Mouse (Mus musculus) forebrain, embryonic 15.5 days (tissue): ENCODE data around the gene Ppp2r5c. TPM values are rescaled to one million over a fixed set of nuclear protein-coding genes. Genes with fewer than 3 reads are reported as not detected.
A peak's percentile ranks its signal among the peaks of the same experiment; 100 is the strongest.

Source experiments
- ATAC-seq: fragments of 200-750 bp; cut with Nextera tagmentation; replicated peaks from 2 replicates; pipeline ENCODE4 v1.8.0; 2017; ENCODE audit warnings: mild to moderate bottlenecking, moderate TSS enrichment, moderate library complexity
- H3K27ac ChIP-seq: fragments of 300-500 bp; sonication (generic); replicated peaks from 2 replicates; pipeline ENCODE4 v1.5.1; 2015; ENCODE audit warnings: mild to moderate bottlenecking, inconsistent platforms
- H3K27me3 ChIP-seq: fragments of 300-500 bp; sonication (generic); 2 replicates; pipeline ENCODE4 v1.6.1; 2015; ENCODE audit warnings: inconsistent platforms
- H3K36me3 ChIP-seq: fragments of 300-500 bp; sonication (generic); 2 replicates; pipeline ENCODE4 v1.6.1; 2015; ENCODE audit warnings: mild to moderate bottlenecking, inconsistent platforms
- H3K4me1 ChIP-seq: fragments of 300-500 bp; sonication (generic); 2 replicates; pipeline ENCODE4 v1.6.1; 2015; ENCODE audit warnings: inconsistent platforms
- H3K4me2 ChIP-seq: fragments of 300-500 bp; sonication (generic); replicated peaks from 2 replicates; pipeline ENCODE4 v1.6.1; 2015; ENCODE audit warnings: mild to moderate bottlenecking, inconsistent platforms
- H3K4me3 ChIP-seq: fragments of 300-500 bp; sonication (generic); 2 replicates; pipeline ENCODE4 v1.5.1; 2015; ENCODE audit warnings: mild to moderate bottlenecking, inconsistent platforms
- H3K9ac ChIP-seq: fragments of 300-500 bp; sonication (generic); replicated peaks from 2 replicates; pipeline ENCODE4 v1.6.1; 2015; ENCODE audit warnings: mild to moderate bottlenecking, inconsistent platforms
- H3K9me3 ChIP-seq: fragments of 300-500 bp; sonication (generic); 2 replicates; pipeline ENCODE4 v1.6.1; 2016; ENCODE audit warnings: inconsistent platforms
- WGBS: fragments of 180-500 bp; shearing (Covaris S2); methylation state at CpG from one replicate; pipeline ENCODE4 v1.1.7; 2015; ENCODE audit warnings: mixed read lengths; 5-methylcytosine and 5-hydroxymethylcytosine counted together
- polyA plus RNA-seq: library from polyadenylated mRNA; unstranded; fragments of >200 nt; fragmentation: Nextera tagmentation; extraction: Ambion mirVana; gene quantifications from 2 replicates; pipeline ENCODE4 v1.2.1, GENCODE M21; 2015

Gene Ppp2r5c
- polyA plus RNA-seq, 1 experiment from 2014 or later = 137 TPM

DNA sequence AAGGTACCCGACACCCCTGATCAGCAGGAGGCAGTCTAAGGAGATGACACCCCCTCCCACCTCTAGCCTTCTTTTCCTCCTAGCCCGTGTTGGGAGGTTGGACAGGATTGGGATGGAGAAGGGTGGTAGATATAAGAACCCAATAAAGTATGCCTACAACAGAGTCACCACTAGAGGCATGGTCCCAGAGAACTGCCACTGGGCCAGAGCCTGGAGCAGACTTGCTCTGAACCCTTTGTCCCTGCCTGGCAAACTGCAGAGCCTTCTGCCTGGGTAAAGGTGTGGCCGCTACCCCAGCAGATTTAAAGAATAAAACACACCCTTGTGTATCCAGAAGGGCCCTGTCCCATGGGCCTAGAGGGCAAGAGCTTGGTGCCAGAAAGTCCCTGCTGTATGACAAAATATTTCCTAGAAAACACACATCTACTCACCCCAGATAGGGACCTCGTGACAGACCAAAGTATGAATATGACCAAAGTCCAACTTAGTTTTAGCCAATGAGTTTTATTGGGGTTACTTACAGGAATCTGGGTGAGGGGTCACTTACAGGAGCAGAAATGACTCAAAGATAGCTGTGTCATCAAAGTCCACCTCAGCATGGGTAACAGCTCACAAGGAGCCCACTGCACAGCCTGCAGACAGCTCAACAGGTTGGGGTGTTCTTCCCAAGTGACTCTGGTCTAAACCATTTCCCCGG lies 22.8 kb upstream of the Ppp2r5c start:
- Histone ChIP-seq H3K36me3 (no peaks in the 10 kb centered on the region), H3K27me3 (no peaks in the 10 kb centered on the region), H3K4me2 (no peak overlapping the region), H3K27ac (no peak overlapping the region), H3K4me1 (no peaks in the 10 kb centered on the region), H3K9ac (no peak overlapping the region), H3K4me3 (no peak overlapping the region), H3K9me3 (no peaks in the 10 kb centered on the region)
- ATAC-seq = no peak
- 78% methylated on average over 5 of the region's 5 CpGs for WGBS

DNA sequence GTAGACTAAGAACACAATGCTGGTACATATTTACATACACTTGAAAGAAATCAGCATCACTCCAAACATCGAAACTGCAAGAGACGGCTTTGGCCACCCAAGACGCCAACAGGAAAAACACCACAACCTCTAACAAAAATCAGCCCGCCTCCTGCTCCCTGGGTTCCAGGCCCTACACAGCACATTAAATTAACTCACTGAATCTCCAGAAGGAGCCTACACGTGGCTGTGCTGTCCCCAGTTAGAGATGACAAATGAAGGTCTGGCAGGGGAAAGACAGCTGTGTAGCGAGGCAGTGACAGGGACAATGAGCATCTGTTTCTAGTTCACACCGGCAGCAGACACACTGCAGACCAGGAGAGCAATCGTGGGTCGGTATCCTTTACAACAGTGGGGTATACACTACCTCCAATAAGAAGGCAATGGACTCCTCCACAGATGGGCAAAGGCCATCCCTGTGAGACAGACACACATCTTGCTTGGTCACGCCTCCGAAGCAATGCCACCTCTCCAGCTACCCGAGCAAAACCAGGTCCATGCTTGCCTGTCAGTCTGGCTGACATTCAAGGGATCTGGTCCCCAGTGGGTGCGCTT lies 20.4 kb upstream of the Ppp2r5c start:
- H3K27ac ChIP-seq = no peak overlapping the region
- WGBS = 81% methylated on average over 13 of the region's 13 CpGs
- H3K9ac ChIP-seq = no peak overlapping the region
- no peak overlapping the region for H3K4me2 ChIP-seq
- no peaks in the 10 kb centered on the region for H3K9me3 ChIP-seq
- ATAC-seq = no peak
- H3K27me3 ChIP-seq = no peaks in the 10 kb centered on the region
- no peak overlapping the region for H3K4me3 ChIP-seq
- no peaks in the 10 kb centered on the region for H3K4me1 ChIP-seq
- no peaks in the 10 kb centered on the region for H3K36me3 ChIP-seq

- no peaks in the 10 kb centered on the region for H3K36me3 ChIP-seq
- H3K4me2 ChIP-seq = no peak overlapping the region
- H3K9me3 ChIP-seq = no peaks in the 10 kb centered on the region
- no peak overlapping the region for H3K9ac ChIP-seq
- ATAC-seq = no peak
- peaks cover 7% of the 10 kb centered on the region for H3K4me1 ChIP-seq
- H3K27ac ChIP-seq = no peak overlapping the region
- WGBS = 60% methylated on average over 12 of the region's 12 CpGs
- H3K27me3 ChIP-seq = no peaks in the 10 kb centered on the region
- no peak overlapping the region for H3K4me3 ChIP-seq
Measured at GRCm38 (mm10) chr12:110429340-110429973, 17.5 kb upstream of the Ppp2r5c start.

DNA sequence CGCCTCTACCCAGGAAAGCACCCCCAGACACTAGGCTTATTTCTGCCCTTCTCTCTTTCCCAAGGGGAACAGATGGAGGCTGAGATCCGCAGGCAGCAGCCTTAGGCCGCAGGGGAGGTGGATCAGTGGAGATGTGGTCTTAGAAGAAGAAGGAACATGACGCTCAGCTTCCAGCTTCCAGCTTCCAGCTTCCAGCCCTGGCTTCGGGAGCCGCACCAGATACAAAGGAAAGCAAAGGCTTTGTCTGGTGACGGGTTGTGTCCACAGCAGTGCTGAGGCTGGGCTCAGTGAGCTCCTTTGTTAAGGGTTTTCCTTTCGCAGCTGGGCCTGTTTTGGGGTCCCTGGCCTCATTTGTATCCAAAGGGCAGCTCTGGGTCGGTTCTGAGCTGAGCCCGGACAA lies 16.9 kb upstream of the Ppp2r5c start:
- WGBS = 36% methylated on average over 10 of the region's 10 CpGs
- ATAC-seq = no peak
- H3K9ac ChIP-seq = no peak overlapping the region

GRCm38 (mm10) chr12:110431805-110432204 lies 15.1 kb upstream of the Ppp2r5c start:
- Histone ChIP-seq H3K4me3 (no peak overlapping the region), H3K9me3 (no peaks in the 10 kb centered on the region), H3K9ac (0 out of 2 replicates have a peak overlapping the region, but pooled peaks have one; percentile 26), H3K4me1 (peaks cover 7% of the 10 kb centered on the region), H3K36me3 (no peaks in the 10 kb centered on the region), H3K4me2 (no peak overlapping the region), H3K27ac (no peak overlapping the region), H3K27me3 (no peaks in the 10 kb centered on the region)
- WGBS = 25% methylated on average over 7 of the region's 7 CpGs
- ATAC-seq = no peak

More for the DNA sequence above, 16.9 kb upstream of the Ppp2r5c start:
- Histone ChIP-seq H3K4me1 (peaks cover 7% of the 10 kb centered on the region), H3K4me2 (no peak overlapping the region), H3K4me3 (no peak overlapping the region), H3K27ac (no peak overlapping the region), H3K27me3 (no peaks in the 10 kb centered on the region), H3K9me3 (no peaks in the 10 kb centered on the region), H3K36me3 (no peaks in the 10 kb centered on the region)

GRCm38 (mm10) chr12:110436638-110437366 lies 10.1 kb upstream of the Ppp2r5c start:
- 0 out of 2 replicates have a peak, but pooled peaks cover 7% of the 10 kb centered on the region for H3K9me3 ChIP-seq
- no peaks in the 10 kb centered on the region for H3K36me3 ChIP-seq
- H3K9ac ChIP-seq = no peak overlapping the region
- peaks cover 4% of the 10 kb centered on the region for H3K4me1 ChIP-seq
- 65% methylated on average over 9 of the region's 9 CpGs for WGBS
- H3K4me3 ChIP-seq = no peak overlapping the region
- no peak overlapping the region for H3K27ac ChIP-seq
- no peak for ATAC-seq
- H3K27me3 ChIP-seq = no peaks in the 10 kb centered on the region
- no peak overlapping the region for H3K4me2 ChIP-seq

- 44% methylated on average over 7 of the region's 7 CpGs for WGBS
- no peak for ATAC-seq
Measured at GRCm38 (mm10) chr12:110437367-110437703, 9.6 kb upstream of the Ppp2r5c start.

DNA sequence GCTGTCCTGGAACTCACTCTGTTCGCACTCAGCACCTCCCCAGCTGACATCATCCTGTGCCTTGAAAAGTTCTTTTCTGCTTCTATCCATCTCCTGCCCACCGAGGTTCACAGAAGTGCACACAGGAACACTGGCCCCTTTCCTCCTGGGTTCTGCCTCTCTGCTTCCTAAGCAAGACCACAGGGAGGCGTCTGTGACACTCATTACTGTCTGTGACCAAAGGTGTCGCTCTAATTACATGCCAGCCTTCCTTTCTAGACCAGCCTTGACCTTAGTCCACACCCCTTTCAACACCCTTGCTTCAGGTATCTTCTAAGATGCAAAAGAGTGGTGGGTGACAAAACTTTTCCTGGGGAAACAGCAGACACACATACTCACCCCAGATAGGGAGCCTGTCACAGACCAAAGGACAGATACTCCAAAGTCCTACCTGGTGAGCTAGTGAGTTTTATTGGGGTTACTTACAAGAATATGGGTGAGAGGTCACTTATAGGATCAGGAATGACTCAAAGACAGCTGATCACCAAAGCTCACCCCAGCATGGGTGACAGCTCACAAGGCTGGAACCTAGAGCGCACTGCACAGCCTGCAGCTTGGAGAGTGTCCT lies 8.4 kb upstream of the Ppp2r5c start:
- Histone ChIP-seq H3K9ac (no peak overlapping the region), H3K4me2 (no peak overlapping the region), H3K36me3 (no peaks in the 10 kb centered on the region), H3K9me3 (0 out of 2 replicates have a peak, but pooled peaks cover 7% of the 10 kb centered on the region), H3K27ac (no peak overlapping the region), H3K4me1 (no peaks in the 10 kb centered on the region), H3K27me3 (peaks cover 3% of the 10 kb centered on the region; the same call in 1 of the 2 replicates), H3K4me3 (no peak overlapping the region)
- 36% methylated on average over 5 of the region's 5 CpGs for WGBS
- ATAC-seq = no peak

More at GRCm38 (mm10) chr12:110437367-110437703, 9.6 kb upstream of the Ppp2r5c start:
- Histone ChIP-seq H3K4me1 (no peaks in the 10 kb centered on the region), H3K9me3 (0 out of 2 replicates have a peak, but pooled peaks cover 7% of the 10 kb centered on the region), H3K4me2 (no peak overlapping the region), H3K9ac (no peak overlapping the region), H3K27ac (no peak overlapping the region), H3K36me3 (no peaks in the 10 kb centered on the region), H3K4me3 (no peak overlapping the region), H3K27me3 (no peaks in the 10 kb centered on the region)

GRCm38 (mm10) chr12:110442238-110442637 lies 4.7 kb upstream of the Ppp2r5c start:
- WGBS = 98% methylated on average over 2 of the region's 2 CpGs
- ATAC-seq = no peak
- no peak overlapping the region for H3K27ac ChIP-seq
- peaks cover 8% of the 10 kb centered on the region for H3K4me1 ChIP-seq
- peaks cover 3% of the 10 kb centered on the region; the same call in 1 of the 2 replicates for H3K27me3 ChIP-seq
- H3K9ac ChIP-seq = no peak overlapping the region
- H3K4me3 ChIP-seq = no peak overlapping the region
- no peak overlapping the region for H3K4me2 ChIP-seq
- H3K9me3 ChIP-seq = 0 out of 2 replicates have a peak, but pooled peaks cover 7% of the 10 kb centered on the region
- no peaks in the 10 kb centered on the region for H3K36me3 ChIP-seq

DNA sequence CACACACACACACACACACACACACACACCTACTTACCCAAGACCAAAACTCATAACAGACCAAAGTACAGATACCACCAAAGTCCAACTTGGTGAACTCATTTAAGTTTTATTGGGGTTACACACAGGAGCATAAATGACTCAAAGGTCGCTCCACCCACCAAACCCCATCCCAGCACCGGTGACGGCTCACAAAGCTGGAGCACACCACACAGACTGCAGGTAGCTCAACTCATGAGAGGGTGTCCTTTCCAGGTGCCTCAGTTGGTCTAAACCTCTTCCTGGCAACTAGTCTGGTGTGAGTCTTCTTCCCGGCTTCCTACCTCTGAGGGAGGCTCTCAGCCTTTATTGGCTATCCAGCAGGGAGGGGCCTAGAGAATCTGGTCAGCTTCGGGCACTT lies 2.4 kb upstream of the Ppp2r5c start:
- Histone ChIP-seq H3K27me3 (peaks cover 3% of the 10 kb centered on the region; the same call in 1 of the 2 replicates), H3K4me1 (peaks cover 21% of the 10 kb centered on the region), H3K4me2 (no peak overlapping the region), H3K9ac (no peak overlapping the region), H3K27ac (no peak overlapping the region), H3K4me3 (no peak overlapping the region), H3K36me3 (no peaks in the 10 kb centered on the region), H3K9me3 (0 out of 2 replicates have a peak, but pooled peaks cover 7% of the 10 kb centered on the region)
- WGBS = 75% methylated on average over 5 of the region's 5 CpGs
- ATAC-seq = no peak

DNA sequence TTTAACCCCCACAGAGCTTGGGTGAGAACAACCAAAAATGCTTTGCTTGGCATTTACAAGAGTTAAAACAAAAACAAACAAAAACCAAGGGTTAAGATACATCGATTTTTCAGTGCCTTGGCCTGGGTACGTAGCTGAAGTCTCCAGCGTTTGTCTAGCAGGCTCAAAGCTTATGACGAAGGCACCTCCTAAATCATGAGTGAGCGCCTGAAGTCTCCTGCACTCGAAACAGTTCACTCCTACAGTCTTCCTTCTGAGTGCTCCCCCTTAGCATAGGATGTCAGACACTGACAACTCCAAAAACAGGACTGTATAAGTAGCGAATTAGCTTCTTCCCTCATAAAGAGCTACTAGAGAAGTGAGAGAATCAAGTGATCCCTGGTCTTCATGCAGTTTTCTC lies 1.1 kb upstream of the Ppp2r5c start:
- H3K27me3 ChIP-seq = peaks cover 3% of the 10 kb centered on the region; the same call in 1 of the 2 replicates
- peak overlapping the region; percentile 52 for H3K9ac ChIP-seq
- no peaks in the 10 kb centered on the region for H3K36me3 ChIP-seq
- WGBS = 41% methylated on average over 7 of the region's 7 CpGs
- H3K4me1 ChIP-seq = peaks cover 21% of the 10 kb centered on the region
- 0 out of 2 replicates have a peak, but pooled peaks have one; percentile 0 for ATAC-seq
- H3K9me3 ChIP-seq = 0 out of 2 replicates have a peak, but pooled peaks cover 2% of the 10 kb centered on the region
- peak overlapping the region; percentile 96 for H3K27ac ChIP-seq
- peak overlapping the region; percentile 83 for H3K4me3 ChIP-seq
- peak overlapping the region; percentile 61 for H3K4me2 ChIP-seq
